Mouse (Mus musculus) brown adipose tissue, adult 24 weeks (tissue): ENCODE results near the gene Gm20388. TPM values are rescaled to one million over a fixed set of nuclear protein-coding genes. Genes with fewer than 3 reads are reported as not detected.

Experiments
- H3K27ac ChIP-seq: fragments of 200-500 bp; replicated peaks from 2 replicates; pipeline ENCODE4 v1.5.1; 2012; ENCODE audit warnings: low read depth, mild to moderate bottlenecking, low read length
- H3K4me1 ChIP-seq: fragments of 200-500 bp; 2 replicates; pipeline ENCODE4 v1.6.1; 2012; ENCODE audit warnings: low read length, mixed read lengths; ENCODE audit not compliant: control insufficient read depth, insufficient read depth, insufficient read length
- H3K4me3 ChIP-seq: fragments of 200-500 bp; 2 replicates; pipeline ENCODE4 v1.5.1; 2012; ENCODE audit warnings: low read depth, mild to moderate bottlenecking, low read length, moderate library complexity; ENCODE audit not compliant: insufficient read depth
- polyA plus RNA-seq: library from polyadenylated mRNA; stranded (reverse); fragments of >200 nt; gene quantifications from 2 replicates; pipeline ENCODE4 v1.2.4, GENCODE M21; 2012; ENCODE audit not compliant: missing spikeins, insufficient read depth, insufficient read length

Gene Gm20388
- polyA plus RNA-seq, 1 experiment: 44.7 TPM

GRCm38 (mm10) chr8:121953821-121954545 lies 2043.3 kb downstream of the Gm20388 start:
- peaks cover 9% of the 10 kb centered on the region for H3K4me1 ChIP-seq
- H3K27ac ChIP-seq: no peak overlapping the region
- no peak overlapping the region for H3K4me3 ChIP-seq

GRCm38 (mm10) chr8:121954981-121955555 lies 2044.4 kb downstream of the Gm20388 start:
- peaks cover 9% of the 10 kb centered on the region for H3K4me1 ChIP-seq
- no peak overlapping the region for H3K27ac ChIP-seq
- H3K4me3 ChIP-seq: no peak overlapping the region

GRCm38 (mm10) chr8:121955825-121956500 lies 2045.3 kb downstream of the Gm20388 start:
- Histone ChIP-seq H3K27ac (no peak overlapping the region), H3K4me1 (peaks cover 9% of the 10 kb centered on the region)

GRCm38 (mm10) chr8:121958395-121958794 lies 2047.8 kb downstream of the Gm20388 start:
- Histone ChIP-seq H3K4me1 (peaks cover 5% of the 10 kb centered on the region; the same call in 1 of the 2 replicates), H3K4me3 (no peak overlapping the region), H3K27ac (no peak overlapping the region)

More at GRCm38 (mm10) chr8:121955825-121956500, 2045.3 kb downstream of the Gm20388 start:
- no peak overlapping the region for H3K4me3 ChIP-seq

GRCm38 (mm10) chr8:121962892-121963291 lies 2052.3 kb downstream of the Gm20388 start:
- no peak overlapping the region for H3K27ac ChIP-seq
- H3K4me3 ChIP-seq: no peak overlapping the region
- peaks cover 29% of the 10 kb centered on the region for H3K4me1 ChIP-seq

GRCm38 (mm10) chr8:121964716-121965512 lies 2054.3 kb downstream of the Gm20388 start:
- Histone ChIP-seq H3K4me3 (no peak overlapping the region), H3K4me1 (peaks cover 33% of the 10 kb centered on the region), H3K27ac (peak overlapping the region; percentile 43)

GRCm38 (mm10) chr8:121966110-121966509 lies 2055.5 kb downstream of the Gm20388 start:
- Histone ChIP-seq H3K4me1 (peaks cover 33% of the 10 kb centered on the region), H3K4me3 (no peak overlapping the region), H3K27ac (no peak overlapping the region)

GRCm38 (mm10) chr8:121966714-121967448 lies 2056.2 kb downstream of the Gm20388 start:
- Histone ChIP-seq H3K4me3 (no peak overlapping the region), H3K27ac (no peak overlapping the region), H3K4me1 (peaks cover 33% of the 10 kb centered on the region)

- Histone ChIP-seq H3K27ac (peak overlapping the region; percentile 15; the same call in 1 of the 2 replicates), H3K4me1 (peaks cover 33% of the 10 kb centered on the region), H3K4me3 (no peak overlapping the region)
These were observed 2057.3 kb downstream of the Gm20388 start for GRCm38 (mm10) chr8:121967977-121968376.

- H3K4me3 ChIP-seq: no peak overlapping the region
- peak overlapping the region; percentile 15; the same call in 1 of the 2 replicates for H3K27ac ChIP-seq
- H3K4me1 ChIP-seq: peaks cover 32% of the 10 kb centered on the region
These were observed 2057.9 kb downstream of the Gm20388 start for GRCm38 (mm10) chr8:121968542-121968941.

- no peak overlapping the region for H3K27ac ChIP-seq
- H3K4me3 ChIP-seq: no peak overlapping the region
- peaks cover 25% of the 10 kb centered on the region for H3K4me1 ChIP-seq
These were observed 2059.6 kb downstream of the Gm20388 start for GRCm38 (mm10) chr8:121970225-121970624.

GRCm38 (mm10) chr8:121971488-121972058 lies 2060.9 kb downstream of the Gm20388 start:
- Histone ChIP-seq H3K4me1 (peaks cover 18% of the 10 kb centered on the region), H3K4me3 (no peak overlapping the region), H3K27ac (no peak overlapping the region)

GRCm38 (mm10) chr8:121973906-121974305 lies 2063.3 kb downstream of the Gm20388 start:
- Histone ChIP-seq H3K4me1 (no peaks in the 10 kb centered on the region; the same call in 1 of the 2 replicates), H3K27ac (no peak overlapping the region), H3K4me3 (no peak overlapping the region)
